Mouse (Mus musculus) liver, adult (tissue): ENCODE data around the gene Klhl31.

Experiments used
- GATA4 ChIP-seq: IDR thresholded peaks from 2 replicates; pipeline ENCODE4 v1.6.1; 2014; ENCODE audit warnings: mild to moderate bottlenecking, low read length; ENCODE audit not compliant: insufficient replicate concordance

Klhl31 gene

GRCm38 (mm10) chr9:77708950-77709349 is 72.7 kb downstream of the Klhl31 start:
- no peak for TF ChIP-seq GATA4
